Mouse (Mus musculus) limb, embryonic 14.5 days (tissue): ENCODE measurements around the gene Spns3. TPM values are rescaled to one million over a fixed set of nuclear protein-coding genes. Genes with fewer than 3 reads are reported as not detected.

ENCODE experiments used
- ATAC-seq: fragments of 200-750 bp; cut with Nextera tagmentation; 2 replicates; pipeline ENCODE4 v1.8.0; 2017; ENCODE audit warnings: low read depth, moderate number of reproducible peaks, moderate TSS enrichment; ENCODE audit not compliant: low FRiP score
- DNase-seq: peaks from one replicate; pipeline ENCODE4 v3.0.0-alpha.2; 2015; ENCODE audit warnings: low spot score
- H3K27ac ChIP-seq: fragments of 300-500 bp; sonication (generic); replicated peaks from 2 replicates; pipeline ENCODE4 v1.5.1; 2014; ENCODE audit warnings: low read depth, mild to moderate bottlenecking, low read length, moderate library complexity, mixed read lengths
- H3K27me3 ChIP-seq: fragments of 300-500 bp; sonication (generic); 2 replicates; pipeline ENCODE4 v1.6.1; 2014; ENCODE audit warnings: low read length, mixed read lengths; ENCODE audit not compliant: control insufficient read depth, insufficient read depth
- H3K36me3 ChIP-seq: fragments of 300-500 bp; sonication (generic); 2 replicates; pipeline ENCODE4 v1.6.1; 2014; ENCODE audit warnings: mild to moderate bottlenecking, low read length, moderate library complexity, mixed read lengths; ENCODE audit not compliant: control insufficient read depth, insufficient read depth
- H3K4me1 ChIP-seq: fragments of 300-500 bp; sonication (generic); 2 replicates; pipeline ENCODE4 v1.6.1; 2014; ENCODE audit warnings: antibody characterized with exemption, low read length, mixed read lengths; ENCODE audit not compliant: control insufficient read depth, insufficient read depth
- H3K4me2 ChIP-seq: fragments of 300-500 bp; sonication (generic); replicated peaks from 2 replicates; pipeline ENCODE4 v1.6.1; 2014; ENCODE audit warnings: low read depth, mild to moderate bottlenecking, low read length, moderate library complexity; ENCODE audit not compliant: severe bottlenecking
- H3K4me3 ChIP-seq: fragments of 300-500 bp; sonication (generic); replicated peaks from 2 replicates; pipeline ENCODE4 v1.5.1; 2014; ENCODE audit warnings: low read length
- H3K9ac ChIP-seq: fragments of 300-500 bp; sonication (generic); 2 replicates; pipeline ENCODE4 v1.6.1; 2014; ENCODE audit warnings: mild to moderate bottlenecking, low read depth, low read length, moderate library complexity; ENCODE audit not compliant: severe bottlenecking
- H3K9me3 ChIP-seq: fragments of 300-500 bp; sonication (generic); 2 replicates; pipeline ENCODE4 v1.6.1; 2016; ENCODE audit warnings: low read length; ENCODE audit not compliant: control insufficient read depth
- POLR2A ChIP-seq: fragments of 200-500 bp; IDR thresholded peaks from 2 replicates; pipeline ENCODE4 v1.8.0; 2012; ENCODE audit warnings: inconsistent platforms, mild to moderate bottlenecking, moderate library complexity, borderline replicate concordance; ENCODE audit not compliant: insufficient read depth, insufficient read length; ENCODE audit errors: extremely low read depth
- WGBS: fragments of 180-500 bp; shearing (Covaris S2); extraction: QIAGEN DNeasy Blood & Tissue Kit; methylation state at CpG from one replicate; pipeline ENCODE4 v1.1.7; 2014; 5-methylcytosine and 5-hydroxymethylcytosine counted together
- polyA plus RNA-seq, 2 experiments: library from polyadenylated mRNA; depleted of rRNA in 1 of 2; stranded (reverse) in 1 of 2; unstranded in 1 of 2; fragments of >200 nt; fragmentation: Nextera tagmentation in 1 of 2; extraction: Ambion mirVana in 1 of 2; gene quantifications; 2 replicates each; pipeline versions ENCODE4 v1.2.1 to v1.2.3; 2012 to 2014

Gene Spns3
- polyA plus RNA-seq, 2 experiments: 0.41 to 0.62 TPM

DNA sequence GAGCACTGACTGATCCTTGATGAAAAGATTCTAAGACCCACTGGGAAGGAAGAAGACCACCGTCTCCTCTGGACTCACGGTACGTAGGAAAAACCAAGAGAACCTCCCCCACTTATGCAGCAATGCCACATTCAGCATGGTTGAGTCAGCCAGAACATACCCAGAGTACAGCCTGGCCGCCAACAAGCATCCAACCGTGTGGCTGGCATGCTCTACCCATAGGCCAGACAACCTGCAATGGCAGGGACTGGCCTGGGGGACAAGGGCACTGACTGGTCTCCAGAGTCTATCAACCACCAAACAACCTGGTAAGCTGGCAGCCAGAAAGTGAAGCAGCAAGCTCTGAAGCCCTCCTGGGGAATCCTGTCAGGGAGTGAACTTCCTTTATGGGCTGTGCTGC lies 41.7 kb downstream of the Spns3 start:
- Histone ChIP-seq H3K4me3 (no peak overlapping the region), H3K27ac (no peak overlapping the region), H3K9me3 (no peaks in the 10 kb centered on the region), H3K27me3 (no peaks in the 10 kb centered on the region), H3K4me2 (no peak overlapping the region), H3K36me3 (no peaks in the 10 kb centered on the region), H3K4me1 (no peaks in the 10 kb centered on the region; the same call in 1 of the 2 replicates), H3K9ac (no peak overlapping the region)
- no peak for TF ChIP-seq POLR2A
- ATAC-seq: no peak
- no peak for DNase-seq
- 94% methylated on average over 5 of the region's 5 CpGs for WGBS

DNA sequence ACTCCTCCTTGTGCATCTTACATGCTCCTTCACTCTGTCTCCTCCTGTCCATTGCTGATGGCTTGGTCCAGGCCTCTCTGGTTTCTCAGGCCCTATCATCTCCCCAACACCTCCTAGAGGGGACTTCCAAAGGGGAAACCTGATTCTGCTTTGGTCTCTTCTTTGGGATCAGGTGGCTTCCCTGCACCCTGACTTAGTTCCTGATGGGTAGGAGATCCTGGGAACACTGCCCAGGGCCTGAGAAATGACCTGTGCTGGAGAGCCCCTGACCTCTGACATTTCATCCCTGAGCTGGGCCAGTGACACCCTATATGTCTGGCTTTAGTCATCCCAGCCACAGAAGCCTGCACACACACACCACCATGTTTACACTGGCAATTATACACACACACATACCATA lies 42.7 kb downstream of the Spns3 start:
- H3K9me3 ChIP-seq: no peaks in the 10 kb centered on the region
- H3K27ac ChIP-seq: no peak overlapping the region
- no peak for ATAC-seq
- DNase-seq: no peak
- no peaks in the 10 kb centered on the region for H3K36me3 ChIP-seq
- H3K27me3 ChIP-seq: no peaks in the 10 kb centered on the region
- peaks cover 6% of the 10 kb centered on the region for H3K4me1 ChIP-seq
- no peak overlapping the region for H3K4me3 ChIP-seq
- no peak overlapping the region for H3K9ac ChIP-seq
- TF ChIP-seq POLR2A: no peak
- H3K4me2 ChIP-seq: no peak overlapping the region

DNA sequence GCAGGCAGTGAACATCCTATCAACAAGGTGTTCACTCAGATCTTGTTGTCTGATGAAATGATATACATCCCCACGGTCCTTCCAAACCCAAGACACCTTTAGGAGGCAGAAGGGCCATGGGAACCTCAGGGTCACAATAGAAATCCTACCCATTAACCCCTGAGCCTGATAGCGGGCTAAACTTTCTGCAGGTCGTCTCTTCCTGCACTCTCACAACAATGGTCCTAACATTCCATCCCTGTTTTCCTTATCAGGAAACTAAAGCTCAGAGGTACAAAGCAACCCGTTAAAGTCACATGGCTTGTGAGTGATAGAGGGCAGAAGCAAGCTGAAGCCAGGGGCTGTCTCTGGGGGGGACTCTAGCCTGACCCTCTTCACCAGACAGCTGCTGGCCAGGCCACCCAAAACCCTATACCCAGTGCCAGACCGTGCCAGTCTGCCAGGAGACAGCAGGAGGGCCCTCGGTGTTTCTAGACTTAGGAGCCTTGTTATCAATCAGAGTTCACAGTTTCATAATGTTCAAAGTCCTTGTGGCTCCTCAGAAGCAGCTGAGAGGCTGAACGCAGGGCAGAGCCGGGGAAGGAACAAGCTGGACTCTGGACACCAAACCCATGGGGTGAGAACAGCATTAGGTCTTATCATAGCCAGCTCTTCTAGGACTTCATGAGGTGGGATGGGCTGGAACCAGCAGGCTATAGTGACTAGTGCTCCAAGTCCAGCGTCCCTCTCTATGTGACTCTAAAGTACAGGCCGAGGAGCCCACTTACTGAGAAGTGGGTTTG lies 46.1 kb downstream of the Spns3 start:
- no peak overlapping the region for H3K27ac ChIP-seq
- ATAC-seq: no peak
- no peak overlapping the region for H3K4me3 ChIP-seq
- peaks cover 15% of the 10 kb centered on the region for H3K4me1 ChIP-seq
- no peak for DNase-seq
- H3K9ac ChIP-seq: no peak overlapping the region
- no peaks in the 10 kb centered on the region for H3K36me3 ChIP-seq
- no peaks in the 10 kb centered on the region for H3K27me3 ChIP-seq
- no peaks in the 10 kb centered on the region for H3K9me3 ChIP-seq
- no peak overlapping the region for H3K4me2 ChIP-seq
- TF ChIP-seq POLR2A: no peak
- 72% methylated on average over 10 of the region's 10 CpGs for WGBS

DNA sequence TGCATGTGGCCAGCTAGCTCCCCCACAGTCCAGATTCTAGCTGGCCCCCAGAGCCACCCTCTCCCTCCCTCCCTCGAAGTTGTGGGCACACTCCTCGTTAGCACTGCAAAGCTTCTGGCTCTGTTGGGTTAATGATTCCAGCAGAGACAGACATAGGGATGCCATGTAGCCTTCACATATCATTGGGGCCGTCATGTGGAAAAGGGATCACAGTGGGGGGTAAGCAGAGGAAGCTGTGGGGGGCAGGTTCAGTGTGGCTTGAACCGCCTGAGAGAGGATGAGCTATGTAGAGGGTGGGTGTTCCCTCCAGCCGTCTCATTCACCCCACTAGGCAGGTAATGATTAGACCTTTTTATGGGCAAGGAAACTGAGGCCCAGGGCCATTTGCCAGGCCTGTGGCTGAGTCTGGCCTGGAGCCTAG lies 46.8 kb downstream of the Spns3 start:
- H3K27ac ChIP-seq: no peak overlapping the region
- H3K27me3 ChIP-seq: no peaks in the 10 kb centered on the region
- no peak overlapping the region for H3K4me3 ChIP-seq
- H3K9ac ChIP-seq: no peak overlapping the region
- H3K9me3 ChIP-seq: no peaks in the 10 kb centered on the region
- WGBS: 26% methylated on average over 5 of the region's 5 CpGs
- peaks cover 15% of the 10 kb centered on the region for H3K4me1 ChIP-seq
- no peaks in the 10 kb centered on the region for H3K36me3 ChIP-seq
- DNase-seq (no peak), ATAC-seq (no peak)
- no peak overlapping the region for H3K4me2 ChIP-seq
- TF ChIP-seq POLR2A: no peak

DNA sequence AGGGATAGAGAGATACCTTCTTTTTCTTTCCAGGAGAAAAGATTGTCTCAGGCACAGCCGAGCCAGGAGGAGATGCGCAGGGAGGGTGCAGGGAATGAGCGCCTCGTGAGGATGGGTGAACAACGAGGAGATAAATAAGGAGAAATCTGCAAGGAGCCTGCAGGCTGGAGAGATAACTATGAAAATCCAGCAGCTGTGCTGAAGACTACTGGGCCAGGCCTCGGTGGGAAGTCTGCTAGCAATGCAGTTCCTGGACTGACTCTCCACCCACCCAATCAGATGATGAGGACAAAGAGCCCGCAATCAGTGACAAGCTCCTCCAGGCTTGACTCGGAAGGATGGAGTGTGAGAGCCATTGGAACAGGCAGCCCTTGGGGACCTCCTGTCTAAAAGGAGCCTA lies 48.1 kb downstream of the Spns3 start:
- Histone ChIP-seq H3K9me3 (no peaks in the 10 kb centered on the region), H3K27me3 (no peaks in the 10 kb centered on the region), H3K4me3 (no peak overlapping the region), H3K36me3 (no peaks in the 10 kb centered on the region), H3K4me2 (no peak overlapping the region), H3K27ac (no peak overlapping the region), H3K4me1 (peaks cover 15% of the 10 kb centered on the region), H3K9ac (no peak overlapping the region)
- WGBS: 19% methylated on average over 8 of the region's 8 CpGs
- DNase-seq (no peak), ATAC-seq (no peak)
- TF ChIP-seq POLR2A: no peak
